Mouse (Mus musculus) embryonic facial prominence, embryonic 10.5 days (tissue): ENCODE measurements around the gene Sgcd. TPM values are rescaled to one million over a fixed set of nuclear protein-coding genes. Genes with fewer than 3 reads are reported as not detected.
A peak's percentile ranks its signal among the peaks of the same experiment; 100 is the strongest.

Experiments
- DNase-seq: peaks from one replicate; pipeline ENCODE4 v3.0.0-alpha.2; 2017; ENCODE audit warnings: low spot score
- H3K27ac ChIP-seq: fragments of 300-500 bp; sonication (generic); replicated peaks from 2 replicates; pipeline ENCODE4 v1.5.1; 2016; ENCODE audit warnings: mild to moderate bottlenecking
- H3K27me3 ChIP-seq: fragments of 300-500 bp; sonication (generic); replicated peaks from 2 replicates; pipeline ENCODE4 v1.6.1; 2016; ENCODE audit warnings: low read depth, mild to moderate bottlenecking; ENCODE audit not compliant: poor library complexity, severe bottlenecking
- H3K36me3 ChIP-seq: fragments of 300-500 bp; sonication (generic); replicated peaks from 2 replicates; pipeline ENCODE4 v1.6.1; 2016; ENCODE audit warnings: mild to moderate bottlenecking, moderate library complexity
- H3K4me1 ChIP-seq: fragments of 300-500 bp; sonication (generic); 2 replicates; pipeline ENCODE4 v1.6.1; 2016
- H3K4me3 ChIP-seq: fragments of 300-500 bp; sonication (generic); 2 replicates; pipeline ENCODE4 v1.5.1; 2016; ENCODE audit warnings: mild to moderate bottlenecking, moderate library complexity
- H3K9me3 ChIP-seq: fragments of 300-500 bp; sonication (generic); 2 replicates; pipeline ENCODE4 v1.6.1; 2016; ENCODE audit warnings: mild to moderate bottlenecking
- WGBS: fragments of 180-500 bp; shearing (Covaris S2); methylation state at CpG from one replicate; pipeline ENCODE4 v1.1.7; 2016; 5-methylcytosine and 5-hydroxymethylcytosine counted together
- polyA plus RNA-seq: library from polyadenylated mRNA; unstranded; fragments of >200 nt; fragmentation: Nextera tagmentation; extraction: Ambion mirVana; gene quantifications from 2 replicates; pipeline ENCODE4 v1.2.1, GENCODE M21; 2016

Gene Sgcd
- polyA plus RNA-seq, 1 experiment from 2014 or later, result 5.8 TPM

- Histone ChIP-seq H3K27ac (no peak overlapping the region), H3K36me3 (no peaks in the 10 kb centered on the region), H3K9me3 (no peaks in the 10 kb centered on the region), H3K4me3 (no peak overlapping the region), H3K4me1 (no peaks in the 10 kb centered on the region), H3K27me3 (no peaks in the 10 kb centered on the region)
- no peak for DNase-seq
- 81% methylated on average over 3 of the region's 3 CpGs for WGBS
These were observed 601.0 kb downstream of the Sgcd start for GRCm38 (mm10) chr11:47387726-47388125.

GRCm38 (mm10) chr11:47386136-47386535 is 602.6 kb downstream of the Sgcd start:
- H3K27ac ChIP-seq, result no peak overlapping the region
- H3K36me3 ChIP-seq, result no peaks in the 10 kb centered on the region
- no peaks in the 10 kb centered on the region for H3K27me3 ChIP-seq
- DNase-seq, result no peak
- H3K9me3 ChIP-seq, result no peaks in the 10 kb centered on the region
- H3K4me1 ChIP-seq, result no peaks in the 10 kb centered on the region
- no peak overlapping the region for H3K4me3 ChIP-seq

GRCm38 (mm10) chr11:47379630-47379958 is 609.2 kb downstream of the Sgcd start:
- Histone ChIP-seq H3K27me3 (no peaks in the 10 kb centered on the region), H3K36me3 (no peaks in the 10 kb centered on the region), H3K4me3 (peak overlapping the region; percentile 57), H3K27ac (peak overlapping the region; percentile 95), H3K9me3 (no peaks in the 10 kb centered on the region), H3K4me1 (peaks cover 33% of the 10 kb centered on the region)
- DNase-seq, result no peak
- 22% methylated on average over 4 of the region's 4 CpGs for WGBS

- WGBS, result 9% methylated on average over 25 of the region's 25 CpGs
- H3K36me3 ChIP-seq, result no peaks in the 10 kb centered on the region
- H3K27me3 ChIP-seq, result no peaks in the 10 kb centered on the region
- DNase-seq, result peak; percentile 87
- H3K4me1 ChIP-seq, result peaks cover 33% of the 10 kb centered on the region
- no peaks in the 10 kb centered on the region for H3K9me3 ChIP-seq
- peak overlapping the region; percentile 57 for H3K4me3 ChIP-seq
- peak overlapping the region; percentile 95 for H3K27ac ChIP-seq
These were observed 609.7 kb downstream of the Sgcd start for GRCm38 (mm10) chr11:47378843-47379629.

GRCm38 (mm10) chr11:47377421-47377820 is 611.3 kb downstream of the Sgcd start:
- WGBS, result 51% methylated on average over 6 of the region's 6 CpGs
- Histone ChIP-seq H3K27ac (peak overlapping the region; percentile 81), H3K27me3 (no peaks in the 10 kb centered on the region)

GRCm38 (mm10) chr11:47376915-47377314 is 611.9 kb downstream of the Sgcd start:
- no peaks in the 10 kb centered on the region for H3K36me3 ChIP-seq
- peak overlapping the region; percentile 57; the same call in 1 of the 2 replicates for H3K4me3 ChIP-seq
- peak; percentile 39 for DNase-seq
- no peaks in the 10 kb centered on the region for H3K9me3 ChIP-seq
- no peaks in the 10 kb centered on the region for H3K27me3 ChIP-seq
- peak overlapping the region; percentile 81 for H3K27ac ChIP-seq
- H3K4me1 ChIP-seq, result peaks cover 37% of the 10 kb centered on the region
- WGBS, result 25% methylated on average over 1 of the region's 1 CpGs

More at GRCm38 (mm10) chr11:47377421-47377820, 611.3 kb downstream of the Sgcd start:
- DNase-seq, result peak; percentile 15
- Histone ChIP-seq H3K36me3 (no peaks in the 10 kb centered on the region), H3K4me1 (peaks cover 33% of the 10 kb centered on the region), H3K4me3 (peak overlapping the region; percentile 57; the same call in 1 of the 2 replicates), H3K9me3 (no peaks in the 10 kb centered on the region)

GRCm38 (mm10) chr11:47371616-47372015 is 617.2 kb downstream of the Sgcd start:
- H3K4me1 ChIP-seq, result peaks cover 6% of the 10 kb centered on the region; the same call in 1 of the 2 replicates
- H3K4me3 ChIP-seq, result no peak overlapping the region
- H3K36me3 ChIP-seq, result no peaks in the 10 kb centered on the region
- no peak overlapping the region for H3K27ac ChIP-seq
- DNase-seq, result no peak
- H3K9me3 ChIP-seq, result no peaks in the 10 kb centered on the region
- H3K27me3 ChIP-seq, result no peaks in the 10 kb centered on the region
- 58% methylated on average over 2 of the region's 2 CpGs for WGBS

- Histone ChIP-seq H3K27ac (no peak overlapping the region), H3K36me3 (no peaks in the 10 kb centered on the region), H3K27me3 (no peaks in the 10 kb centered on the region), H3K4me1 (0 out of 2 replicates have a peak, but pooled peaks cover 6% of the 10 kb centered on the region), H3K9me3 (no peaks in the 10 kb centered on the region), H3K4me3 (no peak overlapping the region)
- 89% methylated on average over 2 of the region's 2 CpGs for whole genome bisulfite sequencing
- no peak for DNase-seq
These were observed 637.2 kb downstream of the Sgcd start for GRCm38 (mm10) chr11:47351585-47351984.

- DNase-seq, result no peak
- Histone ChIP-seq H3K4me1 (peaks cover 14% of the 10 kb centered on the region; the same call in 1 of the 2 replicates), H3K27ac (no peak overlapping the region), H3K4me3 (no peak overlapping the region), H3K27me3 (no peaks in the 10 kb centered on the region), H3K36me3 (no peaks in the 10 kb centered on the region), H3K9me3 (no peaks in the 10 kb centered on the region)
- 44% methylated on average over 2 of the region's 2 CpGs for WGBS
These were observed 645.3 kb downstream of the Sgcd start for GRCm38 (mm10) chr11:47343486-47343885.

- H3K9me3 ChIP-seq, result no peaks in the 10 kb centered on the region
- DNase-seq, result no peak
- H3K27ac ChIP-seq, result no peak overlapping the region
- H3K27me3 ChIP-seq, result no peaks in the 10 kb centered on the region
- 89% methylated on average over 2 of the region's 2 CpGs for WGBS
- no peaks in the 10 kb centered on the region for H3K4me1 ChIP-seq
- H3K36me3 ChIP-seq, result no peaks in the 10 kb centered on the region
- no peak overlapping the region for H3K4me3 ChIP-seq
These were observed 655.1 kb downstream of the Sgcd start for GRCm38 (mm10) chr11:47333702-47334101.

- H3K27me3 ChIP-seq, result no peaks in the 10 kb centered on the region
- no peaks in the 10 kb centered on the region for H3K4me1 ChIP-seq
- H3K36me3 ChIP-seq, result no peaks in the 10 kb centered on the region
- no peak for DNase-seq
- no peak overlapping the region for H3K4me3 ChIP-seq
- no peak overlapping the region for H3K27ac ChIP-seq
- no peaks in the 10 kb centered on the region for H3K9me3 ChIP-seq
These were observed 683.2 kb downstream of the Sgcd start for GRCm38 (mm10) chr11:47305579-47305978.

- no peak for DNase-seq
- no peaks in the 10 kb centered on the region for H3K4me1 ChIP-seq
- no peaks in the 10 kb centered on the region for H3K9me3 ChIP-seq
- H3K36me3 ChIP-seq, result no peaks in the 10 kb centered on the region
- 90% methylated on average over 12 of the region's 12 CpGs for WGBS
- H3K27ac ChIP-seq, result no peak overlapping the region
- H3K27me3 ChIP-seq, result no peaks in the 10 kb centered on the region
- H3K4me3 ChIP-seq, result no peak overlapping the region
These were observed 683.9 kb downstream of the Sgcd start for GRCm38 (mm10) chr11:47304702-47305450.

GRCm38 (mm10) chr11:47299777-47300176 is 689.0 kb downstream of the Sgcd start:
- Histone ChIP-seq H3K27ac (no peak overlapping the region), H3K27me3 (no peaks in the 10 kb centered on the region), H3K4me1 (no peaks in the 10 kb centered on the region), H3K4me3 (no peak overlapping the region), H3K9me3 (no peaks in the 10 kb centered on the region), H3K36me3 (no peaks in the 10 kb centered on the region)
- DNase-seq, result no peak
- WGBS, result 95% methylated on average over 1 of the region's 1 CpGs
